Mouse (Mus musculus): Measurements from ENCODE around the gene Hoxc12.

Hoxc12 gene

GRCm38 (mm10) chr15:102936279-102936972, at the start of gene Hoxc12:
Gene Hoxc12, plus strand, starts transcription at chr15:102936757.
- DNase-seq (ENCODE audit: extremely low read depth, low read depth, low spot score): no peak

GRCm38 (mm10) chr15:102895115-102895514, 41.4 kb upstream of the Hoxc12 start:
- DNase-seq (ENCODE audit: extremely low read depth, low read depth, low spot score): no peak

GRCm38 (mm10) chr15:102904946-102905345, 31.6 kb upstream of the Hoxc12 start:
- DNase-seq (ENCODE audit: extremely low read depth, low read depth, low spot score): no peak

DNA sequence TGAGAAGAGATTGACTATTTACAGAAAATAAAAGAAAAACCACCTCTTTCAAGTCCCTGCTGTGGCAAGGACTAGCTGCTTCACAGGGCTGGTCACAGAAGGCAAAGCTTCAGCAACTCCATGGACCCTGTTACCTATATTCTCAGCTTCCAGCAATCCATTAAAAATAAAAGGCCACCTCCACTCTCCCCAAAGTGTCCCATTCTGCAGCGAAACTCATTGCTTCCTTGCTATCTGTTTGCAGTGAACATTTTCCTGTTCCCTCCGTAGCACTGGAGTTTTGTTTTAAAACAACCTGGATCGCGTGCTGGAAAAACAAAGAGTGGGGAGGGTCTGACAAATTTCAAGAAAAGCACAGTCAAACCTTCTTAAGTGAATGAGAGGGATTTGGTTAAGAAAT, 27.0 kb upstream of the Hoxc12 start:
- DNase-seq (ENCODE audit: extremely low read depth, low read depth, low spot score): no peak

DNA sequence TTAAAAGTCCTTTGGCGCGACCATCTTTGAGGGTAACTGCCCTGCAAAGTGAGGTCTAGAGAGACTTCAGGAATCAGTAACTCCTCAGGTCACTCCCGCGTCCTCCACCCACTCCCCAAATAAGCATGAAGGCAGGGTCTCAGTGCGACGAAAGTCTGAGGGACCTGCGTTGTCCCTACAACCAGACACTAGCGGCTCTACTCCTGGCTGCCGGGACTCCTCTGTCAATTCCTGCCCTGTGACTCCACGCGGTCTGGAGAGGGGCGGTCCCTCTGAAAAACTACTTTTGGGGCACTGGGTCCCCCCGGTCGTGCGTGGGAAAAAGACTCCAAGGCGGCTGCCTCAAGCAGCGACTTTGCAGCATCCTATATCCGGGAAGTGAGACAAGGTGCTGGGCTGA, 26.5 kb upstream of the Hoxc12 start:
- no peak for DNase-seq (ENCODE audit: extremely low read depth, low read depth, low spot score)

GRCm38 (mm10) chr15:102910496-102911095, 26.0 kb upstream of the Hoxc12 start:
- DNase-seq (ENCODE audit: extremely low read depth, low read depth, low spot score): no peak

DNA sequence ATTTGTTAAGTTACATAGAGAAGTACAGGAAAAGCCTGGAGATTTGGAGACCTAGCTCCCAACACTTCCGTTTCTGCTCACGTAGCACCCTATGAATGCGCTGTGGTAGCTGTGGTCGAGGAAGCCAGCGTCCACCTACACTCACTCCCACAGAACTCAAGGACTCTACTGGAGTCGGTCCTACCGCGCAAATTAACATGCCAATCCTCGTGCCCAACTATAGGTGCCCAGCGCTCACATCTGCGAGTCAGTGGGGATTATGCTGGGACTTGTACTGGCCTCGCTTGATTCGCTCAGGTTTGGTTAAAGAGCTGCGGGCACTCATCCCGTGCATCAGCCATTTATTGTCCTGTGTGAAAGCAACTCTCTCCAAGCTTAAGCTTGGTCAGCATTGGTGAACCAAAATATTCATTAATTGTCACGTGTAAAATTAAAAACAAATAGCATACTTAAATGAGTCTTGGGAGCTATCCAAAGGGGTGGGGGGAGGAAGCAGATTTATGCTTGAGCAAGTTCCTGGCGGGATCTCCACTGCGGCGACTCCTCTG, 23.4 kb upstream of the Hoxc12 start:
- DNase-seq (ENCODE audit: extremely low read depth, low read depth, low spot score): no peak

DNA sequence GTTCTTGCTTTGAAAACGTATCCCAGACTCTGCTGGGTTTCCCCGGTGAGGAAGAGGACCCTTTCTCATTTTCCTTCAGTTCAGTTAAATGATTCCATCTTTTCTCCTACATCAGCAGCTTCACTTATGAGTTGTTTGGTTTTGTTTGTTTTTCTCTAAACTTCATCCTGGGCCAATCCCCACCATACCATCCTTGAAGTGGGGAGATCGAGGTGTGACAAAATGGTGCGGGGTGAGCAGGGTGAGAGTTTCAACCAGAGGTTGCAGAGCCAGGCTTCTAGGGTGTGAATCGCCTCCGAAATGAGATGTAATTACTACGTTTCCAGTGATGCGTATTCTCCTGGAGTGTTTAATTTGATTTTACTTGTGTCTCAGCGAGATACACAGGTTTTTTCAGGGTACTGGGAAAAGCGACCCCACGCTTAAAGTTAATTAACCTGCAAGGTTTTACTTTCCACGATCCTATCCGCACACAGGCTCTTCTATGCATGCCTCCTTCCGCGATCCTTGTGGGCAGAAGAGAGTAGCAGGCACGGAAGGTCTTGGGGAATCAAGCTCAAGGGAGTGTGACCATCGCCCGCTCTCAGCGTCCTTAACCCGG, 18.5 kb upstream of the Hoxc12 start:
- no peak for DNase-seq (ENCODE audit: extremely low read depth, low read depth, low spot score)

GRCm38 (mm10) chr15:102918611-102919265, 17.8 kb upstream of the Hoxc12 start:
- no peak for DNase-seq (ENCODE audit: extremely low read depth, low read depth, low spot score)

DNA sequence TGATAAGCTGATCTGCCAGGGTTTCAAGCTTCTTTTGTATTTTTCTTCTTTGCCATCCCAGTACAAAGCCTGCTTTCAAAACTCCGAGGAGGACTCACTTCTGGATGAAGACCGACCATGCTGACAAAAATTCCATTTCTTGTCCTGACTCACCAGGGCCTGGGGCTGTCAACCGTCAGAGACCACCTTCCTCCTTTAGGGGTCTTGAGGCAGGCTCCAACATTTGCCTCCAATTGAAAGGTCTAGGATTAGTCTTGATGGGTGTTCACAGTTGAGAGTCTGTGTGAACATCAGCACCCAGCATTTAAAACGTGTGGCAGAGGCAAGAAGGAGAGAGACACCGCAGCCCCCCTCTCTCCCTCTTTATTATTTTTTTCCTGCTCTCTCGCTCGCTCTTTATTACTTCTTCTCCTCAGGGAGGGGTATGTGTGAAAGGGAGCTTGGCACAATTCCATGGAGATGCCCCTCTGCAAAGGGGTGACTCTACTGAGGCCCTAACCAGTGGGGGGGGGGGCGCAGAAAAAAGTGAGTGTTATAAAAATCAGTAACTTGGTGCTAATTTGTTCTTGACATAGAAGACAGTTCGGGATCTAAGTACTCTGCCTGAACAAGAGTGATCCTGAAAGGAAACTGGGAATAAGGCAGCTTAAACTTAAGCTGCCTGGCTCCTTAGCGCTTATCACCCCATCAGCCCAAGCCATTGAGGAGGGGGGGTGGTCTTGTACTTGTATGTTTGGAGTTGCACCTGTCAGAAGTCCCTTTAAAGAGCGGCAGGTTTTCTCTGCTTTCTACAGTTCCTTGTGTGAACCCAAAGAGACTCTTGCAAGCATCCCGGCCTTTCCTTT, 17.0 kb upstream of the Hoxc12 start:
- no peak for DNase-seq (ENCODE audit: extremely low read depth, low read depth, low spot score)

- DNase-seq (ENCODE audit: extremely low read depth, low read depth, low spot score): no peak
Measured at GRCm38 (mm10) chr15:102920619-102921018, 15.9 kb upstream of the Hoxc12 start.

DNA sequence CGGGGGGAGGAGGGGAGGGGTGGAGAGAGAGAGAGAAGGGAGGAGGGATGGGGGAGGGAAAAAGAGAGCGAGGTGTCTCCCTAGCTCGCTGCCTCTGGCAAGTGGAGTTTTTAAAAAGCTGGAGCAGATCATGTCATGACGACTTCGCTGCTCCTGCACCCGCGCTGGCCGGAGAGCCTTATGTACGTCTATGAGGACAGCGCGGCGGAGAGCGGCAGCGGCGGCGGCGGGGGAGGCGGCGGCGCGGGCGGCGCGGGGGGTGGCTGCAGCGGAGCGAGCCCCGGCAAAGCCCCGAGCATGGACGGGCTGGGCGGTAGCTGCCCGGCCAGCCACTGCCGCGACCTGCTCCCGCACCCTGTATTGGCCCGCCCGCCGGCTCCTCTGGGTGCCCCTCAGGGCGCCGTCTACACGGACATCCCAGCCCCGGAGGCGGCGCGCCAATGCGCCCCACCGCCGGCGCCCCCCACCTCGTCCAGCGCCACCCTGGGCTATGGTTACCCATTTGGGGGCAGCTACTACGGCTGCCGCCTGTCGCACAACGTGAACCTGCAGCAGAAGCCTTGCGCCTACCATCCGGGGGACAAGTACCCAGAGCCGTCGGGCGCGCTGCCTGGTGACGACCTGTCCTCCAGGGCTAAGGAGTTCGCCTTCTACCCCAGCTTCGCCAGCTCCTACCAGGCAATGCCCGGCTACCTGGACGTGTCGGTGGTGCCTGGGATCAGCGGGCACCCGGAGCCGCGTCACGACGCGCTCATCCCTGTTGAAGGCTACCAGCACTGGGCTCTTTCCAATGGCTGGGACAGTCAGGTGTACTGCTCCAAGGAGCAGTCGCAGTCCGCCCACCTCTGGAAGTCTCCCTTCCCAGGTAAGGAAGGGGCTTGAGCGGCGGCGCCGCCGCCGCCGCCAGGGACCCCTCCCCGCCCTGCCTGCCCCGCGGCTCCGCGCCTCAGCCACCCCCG, 15.2 kb upstream of the Hoxc12 start, which contains the start of gene Hoxc13:
Gene Hoxc13 (plus strand): TSS at position 51 of the 959 bp plus-strand sequence.
- DNase-seq (ENCODE audit: extremely low read depth, low read depth, low spot score): no peak

DNA sequence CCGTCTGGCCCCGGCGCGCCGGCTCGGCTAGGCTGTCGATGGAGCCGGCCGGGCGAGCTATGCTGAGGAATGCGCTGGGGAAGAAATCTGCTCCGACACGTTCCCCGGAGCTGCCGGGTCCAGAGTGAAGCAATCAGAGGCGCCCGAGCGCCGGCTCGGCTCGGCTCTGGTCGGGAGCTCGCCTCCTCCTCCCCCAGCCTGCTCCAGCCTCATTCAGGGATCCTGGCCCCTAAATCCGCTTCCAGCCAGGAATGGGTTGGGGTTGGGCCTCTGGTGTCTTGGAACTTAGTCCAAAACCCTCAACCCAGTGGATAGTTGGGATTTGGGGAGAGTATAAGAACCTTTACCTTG, 14.6 kb upstream of the Hoxc12 start:
- DNase-seq (ENCODE audit: extremely low read depth, low read depth, low spot score): no peak

DNA sequence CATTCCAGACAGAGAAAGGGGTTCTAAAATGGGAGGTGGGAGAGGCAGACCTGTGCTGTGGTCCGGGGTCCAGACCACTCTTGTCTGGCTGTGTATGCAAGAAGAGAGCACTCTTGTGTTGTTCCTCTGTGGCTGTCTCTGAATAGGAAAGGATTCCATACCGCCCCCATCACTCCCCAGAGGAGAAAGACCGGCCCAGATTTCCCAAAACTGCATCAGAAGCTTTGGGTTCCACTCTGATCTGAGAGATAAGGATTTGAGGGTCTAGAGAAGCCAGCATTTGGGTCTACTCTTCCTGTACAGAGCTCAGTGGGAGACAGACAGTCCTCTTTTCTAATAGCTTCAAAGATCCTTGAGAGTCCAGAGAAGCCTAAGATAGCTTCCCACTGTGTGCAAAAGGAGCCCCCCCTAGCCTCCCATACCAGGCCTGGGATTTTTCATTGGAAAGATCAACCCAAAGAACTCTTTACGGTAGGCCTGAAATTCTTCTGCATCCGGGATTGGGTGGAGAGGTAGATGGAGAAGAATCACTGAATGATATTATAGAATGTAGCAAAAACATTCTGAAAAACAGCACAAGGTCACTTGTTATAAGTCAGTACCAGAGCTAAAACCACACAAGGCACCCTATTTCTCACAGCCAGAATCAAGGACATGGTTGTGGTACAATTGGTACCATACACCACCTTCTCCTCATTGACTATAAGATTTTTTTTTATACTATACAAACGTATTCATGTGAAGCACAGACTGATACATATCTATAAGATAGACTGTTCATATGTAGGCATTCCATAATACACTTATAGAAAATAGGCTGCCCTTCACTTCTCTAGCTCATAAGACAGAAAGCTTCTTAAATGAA, 13.7 kb upstream of the Hoxc12 start:
- no peak for DNase-seq (ENCODE audit: extremely low read depth, low read depth, low spot score)

GRCm38 (mm10) chr15:102927032-102927645, 9.4 kb upstream of the Hoxc12 start:
- no peak for DNase-seq (ENCODE audit: extremely low read depth, low read depth, low spot score)

GRCm38 (mm10) chr15:102931706-102932358, 4.7 kb upstream of the Hoxc12 start:
- no peak for DNase-seq (ENCODE audit: extremely low read depth, low read depth, low spot score)

DNA sequence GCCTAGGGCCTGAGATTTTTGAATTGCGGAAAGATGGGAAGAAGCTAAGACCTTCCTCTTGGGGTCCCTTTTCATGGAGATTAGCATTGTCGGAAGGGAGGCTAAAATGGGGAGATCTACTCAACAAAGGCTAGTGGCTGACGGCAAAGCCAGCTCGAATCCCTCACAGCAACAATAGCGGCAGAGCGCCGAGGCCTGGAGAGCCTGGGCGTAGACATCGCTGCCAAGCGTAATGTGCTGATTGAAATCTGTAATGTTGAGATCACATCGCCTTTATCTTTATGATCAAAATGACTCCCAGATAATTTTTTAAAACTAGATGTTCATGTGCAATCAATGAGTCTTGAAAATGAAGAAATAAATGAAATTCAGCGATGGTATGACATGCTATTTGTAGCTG, 2.1 kb upstream of the Hoxc12 start:
- no peak for DNase-seq (ENCODE audit: extremely low read depth, low read depth, low spot score)

DNA sequence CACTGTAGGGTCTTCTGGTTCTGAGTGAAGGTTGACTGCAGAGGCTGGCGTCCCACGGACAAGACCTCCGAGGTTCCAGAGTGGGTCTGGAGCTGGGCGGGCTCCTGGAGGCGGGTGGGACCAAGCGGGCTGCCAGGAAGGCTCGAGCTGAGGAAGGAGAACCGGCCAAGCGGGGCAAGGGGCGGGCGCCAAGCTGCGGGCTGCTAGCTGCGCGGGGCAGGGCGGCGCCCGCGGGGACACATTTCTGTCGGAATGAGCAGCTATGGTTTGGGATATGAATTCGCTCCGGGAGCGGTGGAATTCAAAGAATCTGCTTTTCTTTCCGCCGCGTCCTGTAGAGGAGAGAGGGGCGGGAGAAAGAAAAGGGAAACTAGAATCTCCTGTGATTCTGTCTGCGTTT, 1.7 kb upstream of the Hoxc12 start:
- no peak for DNase-seq (ENCODE audit: extremely low read depth, low read depth, low spot score)

Measured in fat pad, adult 2 months (tissue).